Mouse (Mus musculus): ENCODE measurements around the gene Slc39a8.

- no peak for TF ChIP-seq CTCF (IDR thresholded peaks at IDR 0.05; ENCODE audit: low read depth)
- TF ChIP-seq EP300 (IDR thresholded peaks at IDR 0.05; ENCODE audit: low read depth), result no peak
Measured at GRCm38 (mm10) chr3:135832496-135832895, 7.4 kb downstream of the Slc39a8 start.

All from liver, embryonic 14.5 days (tissue).